In genomic region chr9:60521143-60521542, GRCm38 (mm10) we compare ENCODE assay signal across 10 mouse cellular contexts. TPM values are rescaled to one million over a fixed set of nuclear protein-coding genes. Genes with fewer than 3 reads are reported as not detected.
DNase-seq lines count a peak whose midpoint lies in the region; ATAC-seq and TF ChIP-seq lines count a peak whose summit lies in the region.
"Had no signal": no experiment of that assay in that cellular context is flagged by ENCODE, and none has a peak within 500 bp of the region (broad histone marks: within the 10 kb centered on the region; RNA-seq: fewer than 3 reads in every experiment).

No protein-coding gene starts in this region.

- WGBS in heart, adult 2 months: 73% methylated on average over 5 of the region's 5 CpGs
- WGBS in neural tube, embryonic 11.5 days: 22% methylated on average over 5 of the region's 5 CpGs
- 39% methylated on average over 5 of the region's 5 CpGs for WGBS in liver, embryonic 16.5 days (ENCODE audit: insufficient replicate concordance)

- H3K36me3 ChIP-seq in heart, adult 2 months (ENCODE audit: control insufficient read depth, insufficient read depth, low read length): no peaks in the 10 kb centered on the region
- H3K36me3 ChIP-seq in neural tube, embryonic 11.5 days (ENCODE audit: control insufficient read depth, insufficient read depth, low read length): no peaks in the 10 kb centered on the region
- no peaks in the 10 kb centered on the region for H3K36me3 ChIP-seq in liver, embryonic 16.5 days (ENCODE audit: control insufficient read depth, insufficient read depth)

- peak overlapping the region; percentile 85 for H3K4me2 ChIP-seq in neural tube, embryonic 11.5 days (ENCODE audit: low read depth)
- peak overlapping the region; percentile 63 for H3K4me2 ChIP-seq in liver, embryonic 16.5 days (ENCODE audit: low read depth, low read length)

- intact Hi-C loops in heart, adult 2 months (cut with DNase I): no loop called here
- intact Hi-C loops in heart, postnatal 25 days (cut with DNase I): loop anchor here (5.0 kb wide), 2 partner anchors 76 to 239 kb away; no protein-coding TSS in a partner anchor
- intact Hi-C loops in left cerebral cortex, postnatal 10 days (cut with DNase I): loop anchor here (10.0 kb wide), 1 partner anchor 236 kb away; no protein-coding TSS in a partner anchor

- no peak for TF ChIP-seq CTCF in heart, adult 2 months (IDR thresholded peaks at IDR 0.05)

- DNase-seq in heart, adult 2 months: no peak
- no peak for DNase-seq in heart, postnatal 25 days (ENCODE audit: low spot score)
- no peak for DNase-seq in neural tube, embryonic 11.5 days (ENCODE audit: low spot score)
- DNase-seq in neural tube, embryonic 10.5 days (ENCODE audit: extremely low spot score, low spot score): no peak
- no peak for DNase-seq in left cerebral cortex, postnatal 10 days (ENCODE audit: extremely low spot score in 1 of 2, low spot score in 2 of 2)
- no peak for DNase-seq in cerebellum, adult 9-11 months
- DNase-seq: adrenal gland, adult 8-10 months had no signal

- no peak for ATAC-seq in neural tube, embryonic 11.5 days (ENCODE audit: insufficient read depth, low FRiP score, low TSS enrichment)
- ATAC-seq in liver, embryonic 16.5 days (ENCODE audit: low read depth): no peak
- ATAC-seq in megakaryocyte progenitor cell, adult 5-6 weeks (replicated peaks; ENCODE audit: poor library complexity): no peak

- H3K9ac ChIP-seq in heart, adult 2 months (ENCODE audit: low read depth, low read length): 0 out of 2 replicates have a peak overlapping the region, but pooled peaks have one; percentile 23
- H3K9ac ChIP-seq in neural tube, embryonic 11.5 days (ENCODE audit: low read length): no peak overlapping the region
- no peak overlapping the region for H3K9ac ChIP-seq in liver, embryonic 16.5 days (ENCODE audit: low read depth, low read length)

- H3K79me2 ChIP-seq in heart, adult 2 months (replicated peaks; ENCODE audit: control insufficient read depth, insufficient read depth, low read length): no peaks in the 10 kb centered on the region

- H3K4me3 ChIP-seq in heart, adult 2 months: peak overlapping the region; percentile 59
- H3K4me3 ChIP-seq in neural tube, embryonic 11.5 days (ENCODE audit: low read depth, low read length): peak overlapping the region; percentile 53; the same call in 1 of the 2 replicates
- no peak overlapping the region; the same call in 1 of the 2 replicates for H3K4me3 ChIP-seq in liver, embryonic 16.5 days (ENCODE audit: low read depth, low read length)

- no peaks in the 10 kb centered on the region for H3K9me3 ChIP-seq in neural tube, embryonic 11.5 days (ENCODE audit: control insufficient read depth, low read length)
- H3K9me3 ChIP-seq in liver, embryonic 16.5 days (replicated peaks; ENCODE audit: control insufficient read depth, low read length): no peaks in the 10 kb centered on the region

- TF ChIP-seq POLR2A in heart, adult 2 months (IDR thresholded peaks at IDR 0.05; ENCODE audit: insufficient read depth, low read depth, low read length): no peak

- H3K27ac ChIP-seq in heart, adult 2 months: no peak overlapping the region
- H3K27ac ChIP-seq in neural tube, embryonic 11.5 days (ENCODE audit: low read depth, low read length): no peak overlapping the region
- H3K27ac ChIP-seq in liver, embryonic 16.5 days (ENCODE audit: low read length): no peak overlapping the region
- H3K27ac ChIP-seq: macrophage had no signal

- no peaks in the 10 kb centered on the region for H3K27me3 ChIP-seq in heart, adult 2 months (ENCODE audit: control insufficient read depth, insufficient read depth, low read length)
- peaks cover 29% of the 10 kb centered on the region for H3K27me3 ChIP-seq in neural tube, embryonic 11.5 days (ENCODE audit: control insufficient read depth, insufficient read depth, low read length)
- peaks cover 24% of the 10 kb centered on the region for H3K27me3 ChIP-seq in liver, embryonic 16.5 days (ENCODE audit: control insufficient read depth, insufficient read depth, low read depth, low read length)

- no peak for TF ChIP-seq EP300 in heart, adult 2 months (IDR thresholded peaks at IDR 0.05; ENCODE audit: insufficient read depth, low read depth, low read length)

- peaks cover 3% of the 10 kb centered on the region; the same call in 1 of the 2 replicates for H3K4me1 ChIP-seq in heart, adult 2 months (ENCODE audit: control insufficient read depth, insufficient read depth, low read length)
- peaks cover 13% of the 10 kb centered on the region for H3K4me1 ChIP-seq in neural tube, embryonic 11.5 days (ENCODE audit: control insufficient read depth, insufficient read depth, low read length)
- H3K4me1 ChIP-seq in liver, embryonic 16.5 days (ENCODE audit: control insufficient read depth, low read depth, low read length): no peaks in the 10 kb centered on the region

RNA-seq across cellular contexts. Expression of gene Thsd4, which starts 0.7 kb away (rescaled TPM):
- 1 to 10 TPM; 4.3 to 5.2 TPM for total RNA-seq in heart, adult 2 months (2021)
- 3.5 and 5.8 TPM in 2 replicates for polyA plus RNA-seq in heart, adult 2 months (2012; rRNA removed)
- 1 to 10 TPM; 6.2 to 6.4 TPM for total RNA-seq in heart, postnatal 25 days (2021)
- 5.4 and 6.6 TPM in 2 replicates for polyA plus RNA-seq in neural tube, embryonic 11.5 days (2014; fragmentation: Nextera tagmentation; extraction: Ambion mirVana)
- polyA plus RNA-seq in liver, embryonic 16.5 days (2015; fragmentation: Nextera tagmentation; extraction: Ambion mirVana): 0.81 and 1.1 TPM in 2 replicates
- total RNA-seq in left cerebral cortex, postnatal 10 days (2021): 10 to 100 TPM in 1 of 2 experiments, 1 to 10 TPM in 1; 9.1 to 10.8 TPM
- total RNA-seq in megakaryocyte progenitor cell, adult 5-6 weeks (2015): 0.05 and 0.44 TPM in 2 replicates
- total RNA-seq in megakaryocyte progenitor cell, adult 5-6 weeks (2017): 0.10 and 0.17 TPM in 2 replicates
- polyA plus RNA-seq: macrophage had no signal
